Mouse (Mus musculus): ENCODE data around the gene Arhgap27. TPM values are rescaled to one million over a fixed set of nuclear protein-coding genes. Genes with fewer than 3 reads are reported as not detected.
A peak's percentile ranks its signal among the peaks of the same experiment; 100 is the strongest.
"Not testable (repeated sequence)": the region's sequence is repeated elsewhere in the genome, so short reads cannot be mapped to it uniquely, and the experiment has no call there.

Arhgap27 gene
- polyA plus RNA-seq, 1 experiment from 2014 or later: 3.2 TPM

- DNase-seq (no peak), ATAC-seq (no peak)
- Histone ChIP-seq H3K9me3 (ENCODE audit: low read length) (no peaks in the 10 kb centered on the region), H3K27ac (ENCODE audit: low read depth) (no peak overlapping the region), H3K4me1 (ENCODE audit: insufficient read depth) (no peaks in the 10 kb centered on the region; the same call in 1 of the 2 replicates), H3K36me3 (replicated peaks; ENCODE audit: insufficient read depth, low read length) (0 out of 2 replicates have a peak, but pooled peaks cover 8% of the 10 kb centered on the region), H3K9ac (replicated peaks) (no peak overlapping the region), H3K4me2 (ENCODE audit: low read depth, low read length) (no peak overlapping the region), H3K4me3 (ENCODE audit: low read depth, low read length) (no peak overlapping the region), H3K27me3 (ENCODE audit: insufficient read depth, low read length) (0 out of 2 replicates have a peak, but pooled peaks cover 4% of the 10 kb centered on the region)
- TF ChIP-seq EP300 (IDR thresholded peaks at IDR 0.05; ENCODE audit: low read depth) (no peak), CTCF (IDR thresholded peaks at IDR 0.05; ENCODE audit: low read depth) (no peak)
- WGBS (ENCODE audit: insufficient replicate concordance): 77% methylated on average over 10 of the region's 10 CpGs
Observed at GRCm38 (mm10) chr11:103331502-103332185, 31.8 kb downstream of the Arhgap27 start.

DNA sequence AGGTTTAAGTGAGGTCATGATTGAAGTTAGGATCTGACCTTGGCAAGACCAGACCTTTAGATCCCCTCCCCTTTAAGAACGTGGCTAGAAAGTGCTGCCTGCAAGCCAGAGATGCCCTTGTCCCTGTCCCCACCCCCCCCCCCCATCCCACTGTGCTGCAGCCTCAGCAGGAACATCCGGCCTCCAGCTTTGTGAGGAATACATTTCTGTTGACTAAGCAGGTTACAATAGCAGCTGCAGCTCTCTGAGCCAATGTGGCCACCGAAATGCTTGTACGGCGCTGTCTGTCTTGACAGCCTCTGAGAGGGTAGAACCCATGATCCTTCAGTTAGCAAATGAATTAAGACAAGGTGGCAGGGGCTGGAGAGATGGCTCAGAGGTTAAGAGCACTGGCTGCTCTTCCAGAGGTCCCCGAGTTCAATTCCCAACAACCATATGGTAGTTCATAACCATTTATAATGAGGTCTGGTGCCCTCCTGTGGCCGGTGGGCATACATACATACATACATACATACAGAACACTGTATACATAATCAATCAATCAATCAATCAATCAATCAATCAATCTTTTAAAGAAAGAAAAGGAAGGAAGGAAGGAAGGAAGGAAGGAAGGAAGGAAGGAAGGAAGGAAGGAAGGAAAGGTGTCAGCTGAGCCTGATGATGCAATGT lies 32.7 kb downstream of the Arhgap27 start:
- Histone ChIP-seq H3K9ac (replicated peaks) (no peak overlapping the region), H3K27me3 (ENCODE audit: insufficient read depth, low read length) (0 out of 2 replicates have a peak, but pooled peaks cover 4% of the 10 kb centered on the region), H3K36me3 (replicated peaks; ENCODE audit: insufficient read depth, low read length) (0 out of 2 replicates have a peak, but pooled peaks cover 5% of the 10 kb centered on the region), H3K4me2 (ENCODE audit: low read depth, low read length) (no peak overlapping the region), H3K4me1 (ENCODE audit: insufficient read depth) (no peaks in the 10 kb centered on the region; the same call in 1 of the 2 replicates), H3K9me3 (ENCODE audit: low read length) (no peaks in the 10 kb centered on the region), H3K4me3 (ENCODE audit: low read depth, low read length) (no peak overlapping the region), H3K27ac (ENCODE audit: low read depth) (no peak overlapping the region)
- WGBS (ENCODE audit: insufficient replicate concordance): 71% methylated on average over 7 of the region's 7 CpGs
- TF ChIP-seq EP300 (IDR thresholded peaks at IDR 0.05; ENCODE audit: low read depth) (no peak), CTCF (IDR thresholded peaks at IDR 0.05; ENCODE audit: low read depth) (peak; percentile 19; the same call in 1 of the 2 replicates)
- DNase-seq: no peak
- ATAC-seq: no peak

DNA sequence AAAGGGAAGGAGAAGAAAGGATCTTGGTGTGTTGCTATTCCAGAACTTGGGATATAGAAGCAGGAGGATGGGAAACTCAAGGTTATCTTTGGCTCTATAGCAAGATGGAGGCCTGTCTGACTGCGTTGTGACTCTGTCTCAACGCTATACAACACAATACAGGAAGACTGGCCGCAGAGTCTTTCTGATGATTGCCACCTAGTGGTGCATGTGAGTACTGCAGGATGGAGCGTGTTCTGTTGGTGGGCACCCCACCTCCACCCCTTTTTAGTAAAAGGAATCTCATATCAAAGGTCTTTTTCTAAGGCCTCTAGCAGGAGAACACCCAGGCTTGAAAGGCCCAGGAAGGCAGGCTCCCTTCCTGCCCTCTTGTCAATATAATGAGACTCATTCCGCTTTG lies 36.5 kb downstream of the Arhgap27 start:
- WGBS (ENCODE audit: insufficient replicate concordance): 17% methylated on average over 5 of the region's 5 CpGs
- TF ChIP-seq EP300 (IDR thresholded peaks at IDR 0.05; ENCODE audit: low read depth) (no peak), CTCF (IDR thresholded peaks at IDR 0.05; ENCODE audit: low read depth) (peak; percentile 95)

DNA sequence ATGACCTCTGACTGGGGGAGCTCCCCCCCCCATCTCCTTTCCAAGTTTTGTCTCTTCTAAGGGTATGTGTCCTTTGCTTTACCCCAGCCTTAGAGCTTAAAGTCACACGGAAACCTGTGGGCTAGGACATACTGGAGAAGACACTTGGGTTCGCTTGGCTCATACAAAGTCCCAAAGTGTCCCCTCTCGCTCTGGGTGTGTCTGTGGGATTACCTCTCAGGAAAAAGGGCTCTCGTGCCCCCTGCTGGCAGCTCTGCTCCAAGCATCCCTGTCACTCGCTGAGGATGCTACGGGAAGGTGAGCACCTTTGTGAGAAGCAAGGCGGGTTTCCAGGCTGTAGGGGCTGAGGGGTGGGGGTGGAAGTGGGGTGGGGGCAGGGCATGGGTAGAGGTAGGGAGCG lies 38.3 kb downstream of the Arhgap27 start:
- Histone ChIP-seq H3K4me3 (ENCODE audit: low read depth, low read length) (no peak overlapping the region), H3K27ac (ENCODE audit: low read depth) (no peak overlapping the region), H3K36me3 (replicated peaks; ENCODE audit: insufficient read depth, low read length) (no peaks in the 10 kb centered on the region), H3K9me3 (ENCODE audit: low read length) (no peaks in the 10 kb centered on the region), H3K4me1 (ENCODE audit: insufficient read depth) (no peaks in the 10 kb centered on the region), H3K9ac (replicated peaks) (no peak overlapping the region), H3K27me3 (ENCODE audit: insufficient read depth, low read length) (peaks cover 2% of the 10 kb centered on the region; the same call in 1 of the 2 replicates), H3K4me2 (ENCODE audit: low read depth, low read length) (no peak overlapping the region)
- 8% methylated on average over 8 of the region's 8 CpGs for WGBS (ENCODE audit: insufficient replicate concordance)
- peak; percentile 55; the same call in 1 of the 2 replicates for ATAC-seq
- TF ChIP-seq EP300 (IDR thresholded peaks at IDR 0.05; ENCODE audit: low read depth): no peak
- peak; percentile 87 for TF ChIP-seq CTCF (IDR thresholded peaks at IDR 0.05; ENCODE audit: low read depth)
- DNase-seq: peak; percentile 84

More for the DNA sequence above, 36.5 kb downstream of the Arhgap27 start:
- Histone ChIP-seq H3K27ac (ENCODE audit: low read depth) (no peak overlapping the region), H3K4me2 (ENCODE audit: low read depth, low read length) (no peak overlapping the region), H3K9ac (replicated peaks) (no peak overlapping the region), H3K4me1 (ENCODE audit: insufficient read depth) (no peaks in the 10 kb centered on the region), H3K27me3 (ENCODE audit: insufficient read depth, low read length) (peaks cover 2% of the 10 kb centered on the region; the same call in 1 of the 2 replicates), H3K4me3 (ENCODE audit: low read depth, low read length) (no peak overlapping the region), H3K36me3 (replicated peaks; ENCODE audit: insufficient read depth, low read length) (0 out of 2 replicates have a peak, but pooled peaks cover under 1% of the 10 kb centered on the region), H3K9me3 (ENCODE audit: low read length) (no peaks in the 10 kb centered on the region)
- DNase-seq (peak; percentile 80), ATAC-seq (no peak)

- 62% methylated on average over 13 of the region's 13 CpGs for WGBS (ENCODE audit: insufficient replicate concordance)
- Histone ChIP-seq H3K4me1 (ENCODE audit: insufficient read depth) (no peaks in the 10 kb centered on the region), H3K36me3 (replicated peaks; ENCODE audit: insufficient read depth, low read length) (no peaks in the 10 kb centered on the region), H3K9ac (replicated peaks) (no peak overlapping the region), H3K4me2 (ENCODE audit: low read depth, low read length) (no peak overlapping the region), H3K27ac (ENCODE audit: low read depth) (no peak overlapping the region), H3K4me3 (ENCODE audit: low read depth, low read length) (no peak overlapping the region), H3K9me3 (ENCODE audit: low read length) (no peaks in the 10 kb centered on the region), H3K27me3 (ENCODE audit: insufficient read depth, low read length) (peaks cover 2% of the 10 kb centered on the region; the same call in 1 of the 2 replicates)
- TF ChIP-seq CTCF (IDR thresholded peaks at IDR 0.05; ENCODE audit: low read depth) (no peak), EP300 (IDR thresholded peaks at IDR 0.05; ENCODE audit: low read depth) (no peak)
- ATAC-seq (no peak), DNase-seq (no peak)
Observed at GRCm38 (mm10) chr11:103324723-103325122, 38.8 kb downstream of the Arhgap27 start.

- not testable (repeated sequence) for H3K4me3 ChIP-seq (ENCODE audit: low read depth, low read length); H3K27ac ChIP-seq (ENCODE audit: low read depth); DNase-seq; H3K9me3 ChIP-seq (ENCODE audit: low read length); H3K36me3 ChIP-seq (replicated peaks; ENCODE audit: insufficient read depth, low read length); H3K9ac ChIP-seq (replicated peaks); H3K4me1 ChIP-seq (ENCODE audit: insufficient read depth); H3K4me2 ChIP-seq (ENCODE audit: low read depth, low read length); ATAC-seq; H3K27me3 ChIP-seq (ENCODE audit: insufficient read depth, low read length)
- 27% methylated on average over 4 of the region's 4 CpGs for WGBS (ENCODE audit: insufficient replicate concordance)
Observed at GRCm38 (mm10) chr11:103322832-103323231, 40.7 kb downstream of the Arhgap27 start.
